Mouse (Mus musculus) E14TG2a.4 (cell line): ENCODE measurements around the gene Timm44.

Experiments
- CTCF ChIP-seq: conservative IDR thresholded peaks from 2 replicates; pipeline ENCODE4 v1.5.1; 2014; ENCODE audit warnings: low read length
- NANOG ChIP-seq: IDR thresholded peaks from 2 replicates; pipeline ENCODE4 v1.6.1; 2014; ENCODE audit warnings: borderline replicate concordance, low read length, mixed read lengths
- POU5F1 ChIP-seq: IDR thresholded peaks from 2 replicates; pipeline ENCODE4 v1.6.1; 2014; ENCODE audit warnings: low read length, borderline replicate concordance

GRCm38 (mm10) chr8:4230612-4231351 is 44.9 kb downstream of the Timm44 start:
- TF ChIP-seq CTCF: no peak
- no peak for TF ChIP-seq NANOG
- TF ChIP-seq POU5F1: no peak
